18 mouse cellular contexts compared by ENCODE assay signal in the genomic region with DNA sequence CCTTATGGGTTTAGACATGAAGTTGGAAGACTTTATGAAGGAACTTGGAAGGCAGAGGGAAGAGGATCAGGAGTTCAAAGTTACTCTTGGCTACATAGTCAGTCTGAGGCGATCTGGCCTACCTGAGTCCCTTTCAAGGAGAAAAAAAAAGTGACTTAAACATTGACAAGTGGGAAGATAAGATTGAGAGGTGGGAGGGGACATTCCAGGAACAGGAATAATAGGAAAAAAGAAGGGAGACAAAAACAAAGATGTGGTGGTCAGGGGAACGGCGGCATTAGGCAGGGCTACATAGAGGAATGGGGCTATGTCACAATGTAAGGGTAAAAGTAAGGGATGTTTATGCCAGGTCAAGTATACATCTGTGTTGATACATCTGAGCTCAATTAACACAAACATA. TPM values are rescaled to one million over a fixed set of nuclear protein-coding genes. Genes with fewer than 3 reads are reported as not detected.
DNase-seq lines count a peak whose midpoint lies in the region; ATAC-seq and TF ChIP-seq lines count a peak whose summit lies in the region.
"Had no signal": no experiment of that assay in that cellular context is flagged by ENCODE, and none has a peak within 500 bp of the region (broad histone marks: within the 10 kb centered on the region; RNA-seq: fewer than 3 reads in every experiment).

No protein-coding gene starts in this region.

- WGBS in heart, adult 2 months = 70% methylated on average over 3 of the region's 3 CpGs
- 46% methylated on average over 3 of the region's 3 CpGs for WGBS in lung, postnatal 0 days
- WGBS in macrophage (ENCODE audit: missing documents) = 79% methylated on average over 3 of the region's 3 CpGs
- 92% methylated on average over 3 of the region's 3 CpGs for WGBS in midbrain, embryonic 15.5 days

- no peaks in the 10 kb centered on the region for H3K27me3 ChIP-seq in heart, adult 2 months (ENCODE audit: control insufficient read depth, insufficient read depth, low read length)
- H3K27me3 ChIP-seq in lung, postnatal 0 days (replicated peaks; ENCODE audit: insufficient read depth, low read length) = no peaks in the 10 kb centered on the region
- no peaks in the 10 kb centered on the region for H3K27me3 ChIP-seq in midbrain, embryonic 15.5 days (replicated peaks)
- H3K27me3 ChIP-seq: embryonic facial prominence, embryonic 13.5 days; hindbrain, embryonic 13.5 days; midbrain, embryonic 12.5 days; Patski had no signal

- H3K27ac ChIP-seq in heart, adult 2 months = peak overlapping the region; percentile 85
- H3K27ac ChIP-seq in lung, postnatal 0 days (ENCODE audit: low read length) = peak overlapping the region; percentile 29; the same call in 1 of the 2 replicates
- peak overlapping the region; percentile 20; the same call in 1 of the 2 replicates for H3K27ac ChIP-seq in embryonic fibroblast, embryonic 13.5 days (ENCODE audit: insufficient read depth, low read length)
- peak overlapping the region; percentile 75 for H3K27ac ChIP-seq in macrophage
- no peak overlapping the region for H3K27ac ChIP-seq in midbrain, embryonic 15.5 days
- H3K27ac ChIP-seq: embryonic facial prominence, embryonic 13.5 days; hindbrain, embryonic 13.5 days; midbrain, embryonic 12.5 days had no signal

- H3K79me2 ChIP-seq in heart, adult 2 months (replicated peaks; ENCODE audit: control insufficient read depth, insufficient read depth, low read length) = peaks cover 9% of the 10 kb centered on the region
- H3K79me2 ChIP-seq in macrophage (ENCODE audit: inconsistent target) = peaks cover 100% of the 10 kb centered on the region

- H3K4me3 ChIP-seq in heart, adult 2 months = no peak overlapping the region
- no peak overlapping the region for H3K4me3 ChIP-seq in lung, postnatal 0 days (ENCODE audit: low read depth, low read length)
- no peak overlapping the region for H3K4me3 ChIP-seq in embryonic fibroblast, embryonic 13.5 days (ENCODE audit: insufficient read depth, low read length)
- H3K4me3 ChIP-seq in macrophage (ENCODE audit: inconsistent target) = no peak overlapping the region
- no peak overlapping the region for H3K4me3 ChIP-seq in midbrain, embryonic 15.5 days
- H3K4me3 ChIP-seq: embryonic facial prominence, embryonic 13.5 days; hindbrain, embryonic 13.5 days; midbrain, embryonic 12.5 days had no signal

- ATAC-seq in lung, postnatal 0 days = no peak
- ATAC-seq in megakaryocyte-erythroid progenitor cell, adult 5-6 weeks (replicated peaks; ENCODE audit: low FRiP score, low TSS enrichment, poor library complexity, severe bottlenecking) = no peak
- no peak for ATAC-seq in midbrain, embryonic 15.5 days (replicated peaks)
- ATAC-seq: Patski had no signal

- no peak overlapping the region for H3K9ac ChIP-seq in heart, adult 2 months (ENCODE audit: low read depth, low read length)
- H3K9ac ChIP-seq in lung, postnatal 0 days (replicated peaks; ENCODE audit: low read depth) = no peak overlapping the region
- H3K9ac ChIP-seq in midbrain, embryonic 15.5 days = no peak overlapping the region
- H3K9ac ChIP-seq: embryonic facial prominence, embryonic 13.5 days; hindbrain, embryonic 13.5 days; midbrain, embryonic 12.5 days had no signal

- H3K4me1 ChIP-seq in heart, adult 2 months (ENCODE audit: control insufficient read depth, insufficient read depth, low read length) = peaks cover 19% of the 10 kb centered on the region
- H3K4me1 ChIP-seq in lung, postnatal 0 days (ENCODE audit: insufficient read depth, low read depth, low read length) = peaks cover 11% of the 10 kb centered on the region; the same call in 1 of the 2 replicates
- peaks cover 4% of the 10 kb centered on the region for H3K4me1 ChIP-seq in embryonic fibroblast, embryonic 13.5 days (ENCODE audit: control insufficient read depth, insufficient read depth, low read length)
- no peaks in the 10 kb centered on the region for H3K4me1 ChIP-seq in midbrain, embryonic 15.5 days
- H3K4me1 ChIP-seq: hindbrain, embryonic 13.5 days; midbrain, embryonic 12.5 days had no signal

- peaks cover 23% of the 10 kb centered on the region for H3K36me3 ChIP-seq in heart, adult 2 months (ENCODE audit: control insufficient read depth, insufficient read depth, low read length)
- H3K36me3 ChIP-seq in lung, postnatal 0 days (ENCODE audit: insufficient read depth, low read length) = no peaks in the 10 kb centered on the region
- no peaks in the 10 kb centered on the region for H3K36me3 ChIP-seq in macrophage (ENCODE audit: inconsistent target)
- no peaks in the 10 kb centered on the region for H3K36me3 ChIP-seq in midbrain, embryonic 15.5 days (replicated peaks)
- H3K36me3 ChIP-seq: embryonic facial prominence, embryonic 13.5 days; hindbrain, embryonic 13.5 days; midbrain, embryonic 12.5 days had no signal

- no peak overlapping the region for H3K4me2 ChIP-seq in lung, postnatal 0 days (replicated peaks; ENCODE audit: low read depth, low read length)
- no peak overlapping the region for H3K4me2 ChIP-seq in midbrain, embryonic 15.5 days
- H3K4me2 ChIP-seq: embryonic facial prominence, embryonic 13.5 days; hindbrain, embryonic 13.5 days; midbrain, embryonic 12.5 days had no signal

- no peak for TF ChIP-seq POLR2A in heart, adult 2 months (IDR thresholded peaks at IDR 0.05; ENCODE audit: insufficient read depth, low read depth, low read length)
- TF ChIP-seq POLR2A in embryonic fibroblast, embryonic 13.5 days (IDR thresholded peaks at IDR 0.05; ENCODE audit: low read depth, low read length) = no peak

- intact Hi-C loops in heart, adult 2 months (cut with DNase I) = loop anchor here (2.0 kb wide), 2 partner anchors 15 to 53 kb away; a partner anchor contains a TSS
- intact Hi-C loops in heart, postnatal 25 days (cut with DNase I) = loop anchor here (5.0 kb wide), 1 partner anchor 52 kb away; a partner anchor contains a TSS

- no peak for TF ChIP-seq EP300 in heart, adult 2 months (IDR thresholded peaks at IDR 0.05; ENCODE audit: insufficient read depth, low read depth, low read length)
- TF ChIP-seq EP300 in lung, postnatal 0 days (IDR thresholded peaks at IDR 0.05) = 0 out of 2 replicates have a peak, but pooled peaks have one; percentile 41

- no peaks in the 10 kb centered on the region for H3K9me3 ChIP-seq in lung, postnatal 0 days (ENCODE audit: low read length)
- no peaks in the 10 kb centered on the region for H3K9me3 ChIP-seq in midbrain, embryonic 15.5 days
- H3K9me3 ChIP-seq: embryonic facial prominence, embryonic 13.5 days; hindbrain, embryonic 13.5 days; midbrain, embryonic 12.5 days had no signal

- no peak for TF ChIP-seq CTCF in heart, adult 2 months (IDR thresholded peaks at IDR 0.05)
- no peak for TF ChIP-seq CTCF in lung, postnatal 0 days (IDR thresholded peaks at IDR 0.05)
- TF ChIP-seq CTCF in embryonic fibroblast, embryonic 13.5 days (IDR thresholded peaks at IDR 0.05; ENCODE audit: borderline replicate concordance, insufficient read depth, low read length) = no peak

- no peak for DNase-seq in heart, adult 2 months
- DNase-seq in heart, postnatal 25 days (ENCODE audit: low spot score) = no peak
- peak; percentile 53 for DNase-seq in lung, postnatal 0 days (ENCODE audit: low spot score)
- DNase-seq in lung, postnatal 10 days = no peak
- DNase-seq: cerebellum, adult 9-11 months; gastrocnemius, postnatal 25 days; kidney, postnatal 14 days; lung, postnatal 14 days; right cerebral cortex, postnatal 14 days; thymus, adult 18-20 months had no signal

RNA-seq across cellular contexts. Expression of a gene that starts 52.9 kb away (rescaled TPM):
- total RNA-seq in heart, adult 2 months (2021) = 10 to 100 TPM; 22.0 to 22.7 TPM
- polyA plus RNA-seq in heart, adult 2 months (2012; rRNA removed) = 3.7 and 7.0 TPM in 2 replicates
- 10 to 100 TPM; 18.8 to 21.6 TPM for total RNA-seq in heart, postnatal 25 days (2021)
- 35.8 and 37.6 TPM in 2 replicates for polyA plus RNA-seq in lung, postnatal 0 days (2015; fragmentation: Nextera tagmentation; extraction: Ambion mirVana)
- polyA plus RNA-seq in embryonic fibroblast, embryonic 13.5 days (2011; ENCODE audit: insufficient read length, low read depth, missing spikeins) = 43.9 and 54.1 TPM in 2 replicates
- 100 to 1,000 TPM in 2 of 26 experiments, 10 to 100 TPM in 24; 40.8 to 103 (median 73.2) TPM for total RNA-seq in macrophage (2018; cell fraction: chromatin; rRNA removed)
- 10 to 100 TPM; 32.3 to 55.0 (median 37.6) TPM for total RNA-seq in macrophage (2018; cell fraction: cytosol; rRNA removed)
- total RNA-seq in macrophage (2018; cell fraction: nucleus; rRNA removed) = 10 to 100 TPM; 29.9 to 80.7 (median 44.3) TPM
- 29.1 to 84.4 TPM (median 35.1 TPM) in 3 replicates for polyA plus RNA-seq in macrophage (2018)
- 26.9 and 33.8 TPM in 2 replicates for total RNA-seq in megakaryocyte-erythroid progenitor cell, adult 5-6 weeks (2014; fragmentation: Nextera tagmentation)
- 57.3 and 94.9 TPM in 2 replicates for total RNA-seq in megakaryocyte-erythroid progenitor cell, adult 5-6 weeks (2017)
- 42.7 and 43.4 TPM in 2 replicates for polyA plus RNA-seq in midbrain, embryonic 15.5 days (2015; fragmentation: Nextera tagmentation; extraction: Ambion mirVana)

RNA-seq across cellular contexts. Expression of a gene that starts 53.2 kb away (rescaled TPM):
- total RNA-seq in heart, adult 2 months (2021) = 10 to 100 TPM; 13.3 to 13.7 TPM
- 6.6 and 11.3 TPM in 2 replicates for polyA plus RNA-seq in heart, adult 2 months (2012; rRNA removed)
- 10 to 100 TPM; 15.2 to 17.0 TPM for total RNA-seq in heart, postnatal 25 days (2021)
- polyA plus RNA-seq in lung, postnatal 0 days (2015; fragmentation: Nextera tagmentation; extraction: Ambion mirVana) = 21.0 and 25.7 TPM in 2 replicates
- 27.8 and 31.1 TPM in 2 replicates for polyA plus RNA-seq in embryonic fibroblast, embryonic 13.5 days (2011; ENCODE audit: insufficient read length, low read depth, missing spikeins)
- 100 to 1,000 TPM in 10 of 26 experiments, 10 to 100 TPM in 16; 47.7 to 153 (median 95.3) TPM for total RNA-seq in macrophage (2018; cell fraction: chromatin; rRNA removed)
- total RNA-seq in macrophage (2018; cell fraction: cytosol; rRNA removed) = 10 to 100 TPM; 48.3 to 92.7 (median 80.1) TPM
- 100 to 1,000 TPM in 8 of 26 experiments, 10 to 100 TPM in 18; 57.1 to 163 (median 87.9) TPM for total RNA-seq in macrophage (2018; cell fraction: nucleus; rRNA removed)
- 52.2 to 64.9 TPM (median 62.1 TPM) in 3 replicates for polyA plus RNA-seq in macrophage (2018)
- total RNA-seq in megakaryocyte-erythroid progenitor cell, adult 5-6 weeks (2014; fragmentation: Nextera tagmentation) = 51.9 and 58.5 TPM in 2 replicates
- 111 and 178 TPM in 2 replicates for total RNA-seq in megakaryocyte-erythroid progenitor cell, adult 5-6 weeks (2017)
- 3.0 and 3.6 TPM in 2 replicates for polyA plus RNA-seq in midbrain, embryonic 15.5 days (2015; fragmentation: Nextera tagmentation; extraction: Ambion mirVana)

RNA-seq across cellular contexts. Expression of a gene that starts 53.3 kb away (rescaled TPM):
- 10 to 100 TPM; 52.4 to 64.9 TPM for total RNA-seq in heart, adult 2 months (2021)
- 5.7 and 16.9 TPM in 2 replicates for polyA plus RNA-seq in heart, adult 2 months (2012; rRNA removed)
- 10 to 100 TPM; 65.5 to 75.5 TPM for total RNA-seq in heart, postnatal 25 days (2021)
- polyA plus RNA-seq in lung, postnatal 0 days (2015; fragmentation: Nextera tagmentation; extraction: Ambion mirVana) = 96.8 and 104 TPM in 2 replicates
- 186 and 200 TPM in 2 replicates for polyA plus RNA-seq in embryonic fibroblast, embryonic 13.5 days (2011; ENCODE audit: insufficient read length, low read depth, missing spikeins)
- total RNA-seq in macrophage (2018; cell fraction: chromatin; rRNA removed) = 100 to 1,000 TPM in 5 of 26 experiments, 10 to 100 TPM in 21; 46.6 to 140 (median 74.5) TPM
- 10 to 100 TPM; 55.8 to 99.1 (median 76.8) TPM for total RNA-seq in macrophage (2018; cell fraction: cytosol; rRNA removed)
- 10 to 100 TPM; 24.4 to 83.0 (median 38.6) TPM for total RNA-seq in macrophage (2018; cell fraction: nucleus; rRNA removed)
- 49.7 to 86.9 TPM (median 67.8 TPM) in 3 replicates for polyA plus RNA-seq in macrophage (2018)
- 76.0 and 94.6 TPM in 2 replicates for total RNA-seq in megakaryocyte-erythroid progenitor cell, adult 5-6 weeks (2014; fragmentation: Nextera tagmentation)
- 121 and 127 TPM in 2 replicates for total RNA-seq in megakaryocyte-erythroid progenitor cell, adult 5-6 weeks (2017)
- 100 and 108 TPM in 2 replicates for polyA plus RNA-seq in midbrain, embryonic 15.5 days (2015; fragmentation: Nextera tagmentation; extraction: Ambion mirVana)
